Mouse (Mus musculus) spleen, postnatal 36 days (tissue): ENCODE results near the gene Ntn1.

ENCODE experiments used
- DNase-seq, 2 experiments: peaks; one replicate each; pipeline ENCODE4 v3.0.0; 2022; ENCODE audit warnings: low spot score in 2 of 2, mixed read lengths in 1 of 2

The Ntn1 gene

GRCm38 (mm10) chr11:68400727-68401219 lies at the start of gene Ntn1:
TSS of gene Ntn1 (minus strand) at chr11:68400823.
- no peak for DNase-seq

GRCm38 (mm10) chr11:68448356-68448755 lies 47.7 kb upstream of the Ntn1 start:
- DNase-seq: no peak

- no peak for DNase-seq
Measured at GRCm38 (mm10) chr11:68447242-68447641, 46.6 kb upstream of the Ntn1 start.

GRCm38 (mm10) chr11:68446547-68446946 lies 45.9 kb upstream of the Ntn1 start:
- DNase-seq: no peak

GRCm38 (mm10) chr11:68445901-68446300 lies 45.3 kb upstream of the Ntn1 start:
- DNase-seq: no peak

GRCm38 (mm10) chr11:68442983-68443638 lies 42.5 kb upstream of the Ntn1 start:
- no peak for DNase-seq

- DNase-seq: no peak
Measured at GRCm38 (mm10) chr11:68442346-68442745, 41.7 kb upstream of the Ntn1 start.

- DNase-seq: no peak
Measured at GRCm38 (mm10) chr11:68440965-68441364, 40.3 kb upstream of the Ntn1 start.

- no peak for DNase-seq
Measured at GRCm38 (mm10) chr11:68440100-68440499, 39.5 kb upstream of the Ntn1 start.

- no peak for DNase-seq
Measured at GRCm38 (mm10) chr11:68436376-68436775, 35.8 kb upstream of the Ntn1 start.

GRCm38 (mm10) chr11:68435601-68436000 lies 35.0 kb upstream of the Ntn1 start:
- no peak for DNase-seq

- no peak for DNase-seq
Measured at GRCm38 (mm10) chr11:68434697-68435096, 34.1 kb upstream of the Ntn1 start.

GRCm38 (mm10) chr11:68433534-68433933 lies 32.9 kb upstream of the Ntn1 start:
- no peak for DNase-seq

- peak; percentile 16 to 27 for DNase-seq
Measured at GRCm38 (mm10) chr11:68432361-68433021, 31.9 kb upstream of the Ntn1 start.

- peak; percentile 84 to 86 for DNase-seq
Measured at GRCm38 (mm10) chr11:68431699-68432360, 31.2 kb upstream of the Ntn1 start, which contains the start of gene Pik3r5. TSS of gene Pik3r5 (plus strand) at chr11:68432121.

- peak; percentile 34 to 50 for DNase-seq
Measured at GRCm38 (mm10) chr11:68430662-68431061, 30.0 kb upstream of the Ntn1 start.

- DNase-seq: no peak
Measured at GRCm38 (mm10) chr11:68427083-68427570, 26.5 kb upstream of the Ntn1 start.

- DNase-seq: no peak
Measured at GRCm38 (mm10) chr11:68425492-68426315, 25.1 kb upstream of the Ntn1 start.

GRCm38 (mm10) chr11:68417831-68418230 lies 17.2 kb upstream of the Ntn1 start:
- DNase-seq: peak; percentile 63 to 64

- DNase-seq: no peak
Measured at GRCm38 (mm10) chr11:68417001-68417400, 16.4 kb upstream of the Ntn1 start.

- DNase-seq: peak; percentile 45 to 60
Measured at GRCm38 (mm10) chr11:68408127-68408526, 7.5 kb upstream of the Ntn1 start.
